Mouse (Mus musculus) CH12.LX (cell line): ENCODE measurements around the gene Tbc1d2. TPM values are rescaled to one million over a fixed set of nuclear protein-coding genes. Genes with fewer than 3 reads are reported as not detected.

ENCODE experiments used
- DNase-seq: peaks from one replicate; pipeline ENCODE4 v3.0.0-alpha.2; 2013; ENCODE audit errors: extremely low read depth
- H3K27ac ChIP-seq: 2 replicates; pipeline ENCODE4 v1.5.1; 2012; ENCODE audit warnings: low read depth, mild to moderate bottlenecking, control low read depth, moderate library complexity; ENCODE audit not compliant: insufficient read depth
- H3K27me3 ChIP-seq: replicated peaks from 2 replicates; pipeline ENCODE3; 2012; ENCODE audit warnings: inconsistent platforms
- H3K36me3 ChIP-seq, 2 experiments: replicated peaks in 1 of 2; 2 replicates each; pipeline versions ENCODE3 to v1.6.1; 2012; ENCODE audit warnings: inconsistent platforms in 1 of 2, low read length in 1 of 2, mild to moderate bottlenecking in 1 of 2, mixed read lengths in 1 of 2, moderate library complexity in 1 of 2; ENCODE audit not compliant: control insufficient read depth in 1 of 2, insufficient read depth in 1 of 2
- H3K4me1 ChIP-seq, 2 experiments: 2 replicates each; pipeline ENCODE4 v1.6.1; 2012; ENCODE audit warnings: inconsistent platforms in 1 of 2, moderate library complexity in 1 of 2; ENCODE audit not compliant: insufficient read depth in 2 of 2, control insufficient read depth in 1 of 2
- H3K4me2 ChIP-seq: 2 replicates; pipeline ENCODE4 v1.6.1; 2012; ENCODE audit warnings: low read depth, mild to moderate bottlenecking, control low read depth; ENCODE audit not compliant: poor library complexity, insufficient read depth, severe bottlenecking
- H3K4me3 ChIP-seq, 3 experiments: fragments of 150-350 bp in 1 of 3; sonication (generic) in 1 of 3; replicated peaks in 1 of 3; 2 replicates each; pipeline versions ENCODE3 to v1.5.1; 2011 to 2012; ENCODE audit warnings: low read depth in 2 of 3, low read length in 2 of 3, mild to moderate bottlenecking in 2 of 3, moderate library complexity in 2 of 3, control low read depth in 1 of 3, improper control_type of control experiment in 1 of 3, inconsistent platforms in 1 of 3, mixed read lengths in 1 of 3; ENCODE audit not compliant: poor library complexity in 1 of 3
- H3K79me2 ChIP-seq: replicated peaks from 2 replicates; pipeline ENCODE4 v1.6.1; 2012; ENCODE audit warnings: mild to moderate bottlenecking, moderate library complexity; ENCODE audit not compliant: control insufficient read depth, poor library complexity, insufficient read depth, severe bottlenecking; ENCODE audit errors: extremely low read depth
- H3K9ac ChIP-seq: 2 replicates; pipeline ENCODE4 v1.6.1; 2012; ENCODE audit warnings: low read depth, mild to moderate bottlenecking, control low read depth, moderate library complexity; ENCODE audit not compliant: insufficient read depth
- H3K9me3 ChIP-seq: replicated peaks from 2 replicates; pipeline ENCODE3; 2012; ENCODE audit warnings: low read length, inconsistent platforms, mixed read lengths
- BHLHE40 ChIP-seq: IDR thresholded peaks from 2 replicates; pipeline ENCODE4 v1.6.1; 2011; ENCODE audit warnings: mild to moderate bottlenecking, low read depth, low read length, improper control_type of control experiment
- CTCF ChIP-seq, 2 experiments: IDR thresholded peaks in 1 of 2; conservative IDR thresholded peaks in 1 of 2; 2 replicates each; pipeline ENCODE4 v1.5.1; 2011 to 2012; ENCODE audit warnings: low read depth in 2 of 2, low read length in 2 of 2, improper control_type of control experiment in 1 of 2, inconsistent platforms in 1 of 2, mild to moderate bottlenecking in 1 of 2, moderate library complexity in 1 of 2
- E2F4 ChIP-seq: IDR thresholded peaks from 2 replicates; pipeline ENCODE4 v1.6.1; 2011; ENCODE audit warnings: low read depth, low read length, improper control_type of control experiment; ENCODE audit not compliant: insufficient replicate concordance
- ELF1 ChIP-seq: IDR thresholded peaks from 2 replicates; pipeline ENCODE4 v1.6.1; 2014; ENCODE audit warnings: low read depth, mild to moderate bottlenecking, inconsistent platforms, low read length, improper control_type of control experiment
- ETS1 ChIP-seq: conservative IDR thresholded peaks from 2 replicates; pipeline ENCODE4 v1.6.1; 2012; ENCODE audit warnings: low read depth, mild to moderate bottlenecking, inconsistent platforms, low read length, improper control_type of control experiment, moderate library complexity
- HCFC1 ChIP-seq: IDR thresholded peaks from 2 replicates; pipeline ENCODE4 v1.6.1; 2012; ENCODE audit warnings: low read depth, mild to moderate bottlenecking, inconsistent platforms, low read length, improper control_type of control experiment
- IRF4 ChIP-seq: IDR thresholded peaks from 2 replicates; pipeline ENCODE4 v1.6.1; 2014; ENCODE audit warnings: low read depth, mild to moderate bottlenecking, inconsistent platforms, low read length, improper control_type of control experiment
- KAT2A ChIP-seq: IDR thresholded peaks from 2 replicates; pipeline ENCODE4 v1.6.1; 2012; ENCODE audit warnings: low read length, improper control_type of control experiment, inconsistent platforms; ENCODE audit not compliant: insufficient replicate concordance
- MAX ChIP-seq: IDR thresholded peaks from 2 replicates; pipeline ENCODE4 v1.6.1; 2011; ENCODE audit warnings: low read length, improper control_type of control experiment
- MAZ ChIP-seq: IDR thresholded peaks from 2 replicates; pipeline ENCODE4 v1.6.1; 2012; ENCODE audit warnings: low read depth, mild to moderate bottlenecking, inconsistent platforms, low read length, improper control_type of control experiment, moderate library complexity
- MXI1 ChIP-seq: IDR thresholded peaks from 2 replicates; pipeline ENCODE4 v1.6.1; 2011; ENCODE audit warnings: mild to moderate bottlenecking, low read depth, low read length, improper control_type of control experiment
- MYC ChIP-seq: IDR thresholded peaks from 2 replicates; pipeline ENCODE4 v1.6.1; 2011; ENCODE audit warnings: low read depth, mild to moderate bottlenecking, improper control_type of control experiment, low read length
- NELFE ChIP-seq: IDR thresholded peaks from 2 replicates; pipeline ENCODE4 v1.6.1; 2011; ENCODE audit warnings: low read depth, low read length, improper control_type of control experiment
- NRF1 ChIP-seq: IDR thresholded peaks from 2 replicates; pipeline ENCODE4 v1.6.1; 2014; ENCODE audit warnings: low read depth, mild to moderate bottlenecking, inconsistent platforms, low read length, improper control_type of control experiment, moderate library complexity
- POLR2A ChIP-seq: IDR thresholded peaks from 2 replicates; pipeline ENCODE4 v1.6.1; 2011; ENCODE audit warnings: low read depth, mild to moderate bottlenecking, improper control_type of control experiment, low read length
- POLR2AphosphoS2 ChIP-seq: IDR thresholded peaks from 2 replicates; pipeline ENCODE4 v1.6.1; 2011; ENCODE audit warnings: low read depth, low read length, improper control_type of control experiment
- RAD21 ChIP-seq: IDR thresholded peaks from 2 replicates; pipeline ENCODE4 v1.6.1; 2011; ENCODE audit warnings: low read depth, mild to moderate bottlenecking, low read length, improper control_type of control experiment, moderate library complexity
- SMC3 ChIP-seq: IDR thresholded peaks from 2 replicates; pipeline ENCODE4 v1.6.1; 2011; ENCODE audit warnings: low read depth, low read length, improper control_type of control experiment
- TBP ChIP-seq: conservative IDR thresholded peaks from 2 replicates; pipeline ENCODE4 v1.6.1; 2011; ENCODE audit warnings: low read depth, low read length, improper control_type of control experiment
- TCF12 ChIP-seq: IDR thresholded peaks from 2 replicates; pipeline ENCODE4 v1.6.1; 2014; ENCODE audit warnings: low read depth, mild to moderate bottlenecking, inconsistent platforms, low read length, improper control_type of control experiment
- USF1 ChIP-seq: IDR thresholded peaks from 2 replicates; pipeline ENCODE4 v1.6.1; 2014; ENCODE audit warnings: low read depth, mild to moderate bottlenecking, inconsistent platforms, low read length, improper control_type of control experiment
- USF2 ChIP-seq: conservative IDR thresholded peaks from 2 replicates; pipeline ENCODE4 v1.6.1; 2011; ENCODE audit warnings: low read depth, low read length, improper control_type of control experiment
- ZC3H11A ChIP-seq: IDR thresholded peaks from 2 replicates; pipeline ENCODE4 v1.6.1; 2012; ENCODE audit warnings: low read depth, mild to moderate bottlenecking, inconsistent platforms, low read length, improper control_type of control experiment
- ZMIZ1 ChIP-seq: IDR thresholded peaks from 2 replicates; pipeline ENCODE4 v1.6.1; 2012; ENCODE audit warnings: low read depth, mild to moderate bottlenecking, inconsistent platforms, low read length, improper control_type of control experiment
- ZNF384 ChIP-seq: IDR thresholded peaks from 2 replicates; pipeline ENCODE4 v1.6.1; 2012; ENCODE audit warnings: low read depth, low read length, improper control_type of control experiment, inconsistent platforms
- dilution Hi-C: fragments of 300-500 bp; cut with MboI; formaldehyde crosslinking; loops from 2 replicates; pipeline ENCODE4 v1.14.3; 2020; ENCODE audit warnings: low sequenced_read_pairs; ENCODE audit not compliant: extremely low pct_unique_long_range_greater_than_20kb, extremely low pct_ligation_motif_present
- in situ Hi-C: fragments of 300-500 bp; cut with MboI; formaldehyde crosslinking; loops from 3 replicates; pipeline ENCODE4 v1.14.3; 2019; ENCODE audit warnings: low sequenced_read_pairs, low pct_ligation_motif_present, low pct_unique_long_range_greater_than_20kb, mixed read lengths
- polyA plus RNA-seq: library from polyadenylated mRNA; unstranded; fragments of >175 nt; gene quantifications from 2 replicates; pipeline ENCODE4 v1.2.1, GENCODE M21; 2012; ENCODE audit warnings: low read depth; ENCODE audit not compliant: insufficient read length
- total RNA-seq, 2 experiments: library from RNA; depleted of rRNA; stranded (reverse); fragments of 300-350 nt in 1 of 2; fragments of >200 nt in 1 of 2; gene quantifications; 2 replicates each; pipeline ENCODE4 v1.2.3; 2012 to 2014

The Tbc1d2 gene
- total RNA-seq (2012; rRNA removed) = 0.59 and 1.1 TPM in 2 replicates
- total RNA-seq (2014; rRNA removed) = 0.12 TPM in 2 replicates
- 0.27 and 0.29 TPM in 2 replicates for polyA plus RNA-seq

DNA sequence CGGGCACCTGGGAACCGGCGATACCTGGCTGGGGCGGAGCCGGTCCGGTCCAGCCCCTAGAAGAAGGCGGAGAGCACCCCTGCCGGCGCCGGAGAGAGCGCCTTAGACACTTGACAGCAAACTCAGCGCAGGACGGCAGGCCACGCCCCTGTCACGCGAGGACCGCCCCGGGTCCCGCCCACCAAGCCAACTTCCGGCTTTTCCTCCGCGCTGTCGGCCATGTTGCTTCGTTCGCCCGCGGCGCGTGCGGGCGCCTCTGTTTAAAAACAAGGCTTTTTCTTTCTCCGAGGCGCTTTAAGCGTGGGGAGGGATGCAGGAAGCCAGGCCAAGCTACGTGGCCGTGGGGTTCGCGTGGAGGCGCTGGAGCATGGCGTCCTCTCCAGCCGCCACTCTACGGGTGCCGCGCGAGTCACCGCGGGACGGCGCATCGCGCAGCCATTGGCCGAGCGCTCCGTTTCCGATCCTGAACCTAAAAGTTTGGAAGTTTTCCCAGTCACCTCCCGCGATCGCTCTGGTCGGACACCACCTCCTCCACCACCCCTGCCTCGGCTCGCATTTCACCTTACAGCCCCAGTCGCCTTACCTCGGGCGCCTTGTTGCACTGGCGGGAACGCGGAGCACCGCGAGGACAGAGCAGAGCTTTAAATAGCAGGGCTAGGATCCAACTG lies at the start of gene Tbc1d2:
Gene Tbc1d2 (minus strand): TSS at position 124 of the 668 bp plus-strand sequence.
- no peak within 1 kb of the TSS for H3K27ac ChIP-seq
- peak; percentile 89 for DNase-seq
- no peak for TF ChIP-seq E2F4
- peak; percentile 82 for TF ChIP-seq MYC
- no peak for TF ChIP-seq ETS1
- peak in 1 of 2 experiments; percentile 56; a peak in 2 of 4 replicates for TF ChIP-seq CTCF (conservative IDR thresholded peaks at IDR 0.05 in 1 of 2, IDR thresholded peaks at IDR 0.05 in 1 of 2; ENCODE audit: low read depth in 2 of 2, low read length in 2 of 2)
- TF ChIP-seq HCFC1 = peak; percentile 59
- no peak for TF ChIP-seq ZNF384
- peak; percentile 28; the same call in 1 of the 2 replicates for TF ChIP-seq IRF4
- TF ChIP-seq ZMIZ1 = peak; percentile 65; the same call in 1 of the 2 replicates
- no peak for TF ChIP-seq POLR2AphosphoS2
- TF ChIP-seq TBP = 0 out of 2 replicates have a peak, but pooled peaks have one; percentile 29
- peak; percentile 77 for TF ChIP-seq TCF12
- TF ChIP-seq RAD21 = peak; percentile 37
- no peak for TF ChIP-seq ZC3H11A
- TF ChIP-seq NELFE = peak; percentile 90
- peak; percentile 94 for TF ChIP-seq ELF1
- peak; percentile 65 for TF ChIP-seq NRF1
- TF ChIP-seq MAZ = no peak
- no peak for TF ChIP-seq KAT2A
- no peak for TF ChIP-seq USF2
- peak; percentile 67; the same call in 1 of the 2 replicates for TF ChIP-seq MXI1
- peak; percentile 95 for TF ChIP-seq BHLHE40
- peak; percentile 29; the same call in 1 of the 2 replicates for TF ChIP-seq SMC3
- TF ChIP-seq MAX = peak; percentile 40
- peak; percentile 91 for TF ChIP-seq POLR2A
- peak; percentile 7; the same call in 1 of the 2 replicates for TF ChIP-seq USF1
- TF ChIP-seq, all 38 proteins: peak for 17
- dilution Hi-C loops (no loop called here), in situ Hi-C loops (loop anchor here (5.0 to 10.0 kb wide), 2 partner anchors 38 to 115 kb away; partner anchors contain the start of gene Trim14)
- Histone ChIP-seq H3K9ac (peak within 1 kb of the TSS; percentile 64), H3K4me3 (peak within 1 kb of the TSS; percentile 69 to 76 (median 75)), H3K9me3 (no peaks in the 10 kb centered on the region), H3K36me3 (no peaks in the 10 kb centered on the region), H3K79me2 (no peaks in the 10 kb centered on the region), H3K4me2 (peak within 1 kb of the TSS; percentile 98), H3K27me3 (peaks cover 27% of the 10 kb centered on the region), H3K4me1 (peaks cover 0 to 17% of the 10 kb centered on the region in 2 experiments; a peak in 2 of 4 replicates)
